Mouse (Mus musculus): ENCODE measurements around the gene Ptpn11. TPM values are rescaled to one million over a fixed set of nuclear protein-coding genes. Genes with fewer than 3 reads are reported as not detected.
A peak's percentile ranks its signal among the peaks of the same experiment; 100 is the strongest.

Gene Ptpn11
- polyA plus RNA-seq, 1 experiment from 2014 or later: 20.9 TPM

GRCm38 (mm10) chr5:121169588-121169987, 21.6 kb downstream of the Ptpn11 start:
- H3K27me3 ChIP-seq: no peaks in the 10 kb centered on the region
- ATAC-seq (replicated peaks; ENCODE audit: low FRiP score): no peak
- 92% methylated on average over 2 of the region's 2 CpGs for WGBS
- no peak overlapping the region for H3K27ac ChIP-seq
- H3K36me3 ChIP-seq: peaks cover 59% of the 10 kb centered on the region
- H3K4me3 ChIP-seq (replicated peaks): no peak overlapping the region
- no peaks in the 10 kb centered on the region for H3K9me3 ChIP-seq (replicated peaks)
- H3K4me1 ChIP-seq: no peaks in the 10 kb centered on the region
- no peak overlapping the region for H3K9ac ChIP-seq
- no peak overlapping the region for H3K4me2 ChIP-seq

- no peak overlapping the region for H3K9ac ChIP-seq
- ATAC-seq (replicated peaks; ENCODE audit: low FRiP score): no peak
- H3K4me3 ChIP-seq (replicated peaks): no peak overlapping the region
- no peaks in the 10 kb centered on the region for H3K9me3 ChIP-seq (replicated peaks)
- no peaks in the 10 kb centered on the region for H3K4me1 ChIP-seq
- no peak overlapping the region for H3K27ac ChIP-seq
- WGBS: 93% methylated on average over 6 of the region's 6 CpGs
- H3K4me2 ChIP-seq: no peak overlapping the region
- H3K27me3 ChIP-seq: no peaks in the 10 kb centered on the region
- peaks cover 82% of the 10 kb centered on the region for H3K36me3 ChIP-seq
These were observed 24.3 kb downstream of the Ptpn11 start for GRCm38 (mm10) chr5:121166884-121167283.

GRCm38 (mm10) chr5:121162923-121163322, 28.3 kb downstream of the Ptpn11 start:
- no peak overlapping the region for H3K4me2 ChIP-seq
- H3K36me3 ChIP-seq: peaks cover 91% of the 10 kb centered on the region
- H3K9me3 ChIP-seq (replicated peaks): no peaks in the 10 kb centered on the region
- H3K27me3 ChIP-seq: no peaks in the 10 kb centered on the region
- WGBS: 80% methylated on average over 7 of the region's 7 CpGs
- H3K4me1 ChIP-seq: no peaks in the 10 kb centered on the region
- H3K4me3 ChIP-seq (replicated peaks): no peak overlapping the region
- ATAC-seq (replicated peaks; ENCODE audit: low FRiP score): no peak
- no peak overlapping the region for H3K9ac ChIP-seq
- H3K27ac ChIP-seq: no peak overlapping the region

GRCm38 (mm10) chr5:121162285-121162684, 28.9 kb downstream of the Ptpn11 start:
- ATAC-seq (replicated peaks; ENCODE audit: low FRiP score): no peak
- H3K4me2 ChIP-seq: no peak overlapping the region
- no peak overlapping the region for H3K4me3 ChIP-seq (replicated peaks)
- no peak overlapping the region for H3K9ac ChIP-seq
- H3K4me1 ChIP-seq: no peaks in the 10 kb centered on the region
- H3K9me3 ChIP-seq (replicated peaks): no peaks in the 10 kb centered on the region
- H3K27ac ChIP-seq: no peak overlapping the region
- H3K27me3 ChIP-seq: no peaks in the 10 kb centered on the region
- peaks cover 92% of the 10 kb centered on the region for H3K36me3 ChIP-seq
- 84% methylated on average over 5 of the region's 5 CpGs for WGBS

GRCm38 (mm10) chr5:121158966-121159365, 32.2 kb downstream of the Ptpn11 start:
- Histone ChIP-seq H3K36me3 (peaks cover 89% of the 10 kb centered on the region), H3K4me3 (replicated peaks) (no peak overlapping the region)
- WGBS: 75% methylated on average over 7 of the region's 7 CpGs

GRCm38 (mm10) chr5:121157489-121157888, 33.7 kb downstream of the Ptpn11 start:
- 92% methylated on average over 5 of the region's 5 CpGs for WGBS

More at GRCm38 (mm10) chr5:121158966-121159365, 32.2 kb downstream of the Ptpn11 start:
- Histone ChIP-seq H3K9ac (no peak overlapping the region), H3K9me3 (replicated peaks) (no peaks in the 10 kb centered on the region), H3K27me3 (no peaks in the 10 kb centered on the region), H3K4me2 (no peak overlapping the region), H3K4me1 (no peaks in the 10 kb centered on the region), H3K27ac (no peak overlapping the region)
- ATAC-seq (replicated peaks; ENCODE audit: low FRiP score): no peak

GRCm38 (mm10) chr5:121157017-121157416, 34.2 kb downstream of the Ptpn11 start:
- no peak overlapping the region for H3K4me2 ChIP-seq
- ATAC-seq (replicated peaks; ENCODE audit: low FRiP score): no peak
- no peaks in the 10 kb centered on the region for H3K9me3 ChIP-seq (replicated peaks)
- WGBS: 72% methylated on average over 2 of the region's 2 CpGs
- H3K4me1 ChIP-seq: no peaks in the 10 kb centered on the region
- H3K27ac ChIP-seq: no peak overlapping the region
- H3K4me3 ChIP-seq (replicated peaks): no peak overlapping the region
- peaks cover 88% of the 10 kb centered on the region for H3K36me3 ChIP-seq
- no peak overlapping the region for H3K9ac ChIP-seq
- H3K27me3 ChIP-seq: no peaks in the 10 kb centered on the region

More at GRCm38 (mm10) chr5:121157489-121157888, 33.7 kb downstream of the Ptpn11 start:
- Histone ChIP-seq H3K4me1 (no peaks in the 10 kb centered on the region), H3K27ac (no peak overlapping the region), H3K27me3 (no peaks in the 10 kb centered on the region), H3K4me3 (replicated peaks) (no peak overlapping the region), H3K9ac (no peak overlapping the region), H3K4me2 (no peak overlapping the region), H3K9me3 (replicated peaks) (no peaks in the 10 kb centered on the region), H3K36me3 (peaks cover 88% of the 10 kb centered on the region)
- ATAC-seq (replicated peaks; ENCODE audit: low FRiP score): no peak

GRCm38 (mm10) chr5:121156121-121156520, 35.1 kb downstream of the Ptpn11 start:
- Histone ChIP-seq H3K27me3 (no peaks in the 10 kb centered on the region), H3K9me3 (replicated peaks) (no peaks in the 10 kb centered on the region), H3K4me1 (no peaks in the 10 kb centered on the region), H3K36me3 (peaks cover 89% of the 10 kb centered on the region), H3K4me2 (no peak overlapping the region), H3K27ac (no peak overlapping the region), H3K9ac (no peak overlapping the region), H3K4me3 (replicated peaks) (no peak overlapping the region)
- no peak for ATAC-seq (replicated peaks; ENCODE audit: low FRiP score)
- 90% methylated on average over 4 of the region's 4 CpGs for WGBS

- Histone ChIP-seq H3K9me3 (replicated peaks) (no peaks in the 10 kb centered on the region), H3K27me3 (no peaks in the 10 kb centered on the region), H3K4me1 (peaks cover 9% of the 10 kb centered on the region), H3K4me2 (no peak overlapping the region), H3K9ac (no peak overlapping the region), H3K27ac (no peak overlapping the region), H3K36me3 (peaks cover 92% of the 10 kb centered on the region), H3K4me3 (replicated peaks) (no peak overlapping the region)
- no peak for ATAC-seq (replicated peaks; ENCODE audit: low FRiP score)
- 78% methylated on average over 4 of the region's 4 CpGs for WGBS
These were observed 40.5 kb downstream of the Ptpn11 start for GRCm38 (mm10) chr5:121150684-121151083.

- WGBS: 81% methylated on average over 1 of the region's 1 CpGs
- Histone ChIP-seq H3K9ac (no peak overlapping the region), H3K27me3 (no peaks in the 10 kb centered on the region), H3K4me1 (peaks cover 23% of the 10 kb centered on the region), H3K4me3 (replicated peaks) (no peak overlapping the region), H3K4me2 (no peak overlapping the region), H3K27ac (no peak overlapping the region), H3K9me3 (replicated peaks) (no peaks in the 10 kb centered on the region), H3K36me3 (peaks cover 91% of the 10 kb centered on the region)
- ATAC-seq (replicated peaks; ENCODE audit: low FRiP score): no peak
These were observed 42.0 kb downstream of the Ptpn11 start for GRCm38 (mm10) chr5:121149246-121149645.

GRCm38 (mm10) chr5:121146275-121146674, 44.9 kb downstream of the Ptpn11 start:
- Histone ChIP-seq H3K36me3 (peaks cover 92% of the 10 kb centered on the region), H3K9ac (no peak overlapping the region), H3K27me3 (no peaks in the 10 kb centered on the region), H3K27ac (no peak overlapping the region; the same call in 1 of the 2 replicates), H3K4me2 (no peak overlapping the region), H3K4me1 (peaks cover 23% of the 10 kb centered on the region), H3K9me3 (replicated peaks) (no peaks in the 10 kb centered on the region), H3K4me3 (replicated peaks) (no peak overlapping the region)
- WGBS: 58% methylated on average over 5 of the region's 5 CpGs
- ATAC-seq (replicated peaks; ENCODE audit: low FRiP score): peak; percentile 49; the same call in 1 of the 2 replicates

- Histone ChIP-seq H3K27me3 (no peaks in the 10 kb centered on the region), H3K27ac (no peak overlapping the region), H3K9me3 (replicated peaks) (no peaks in the 10 kb centered on the region), H3K4me1 (peaks cover 23% of the 10 kb centered on the region), H3K4me2 (no peak overlapping the region), H3K9ac (no peak overlapping the region), H3K4me3 (replicated peaks) (no peak overlapping the region), H3K36me3 (peaks cover 92% of the 10 kb centered on the region)
- peak; percentile 64; the same call in 1 of the 2 replicates for ATAC-seq (replicated peaks; ENCODE audit: low FRiP score)
- WGBS: 74% methylated on average over 5 of the region's 5 CpGs
These were observed 45.6 kb downstream of the Ptpn11 start for GRCm38 (mm10) chr5:121145609-121146008.

Data from kidney, embryonic 15.5 days (tissue).